In genomic region chr5:74092481-74092832, GRCm38 (mm10) we compare ENCODE assay signal across 8 mouse cellular contexts. TPM values are rescaled to one million over a fixed set of nuclear protein-coding genes. Genes with fewer than 3 reads are reported as not detected.
DNase-seq lines count a peak whose midpoint lies in the region; ATAC-seq and TF ChIP-seq lines count a peak whose summit lies in the region.

No protein-coding gene starts in this region.

- H3K4me2 ChIP-seq in heart, embryonic 12.5 days, result peak overlapping the region; percentile 72
- H3K4me2 ChIP-seq in forebrain, embryonic 16.5 days (ENCODE audit: low read length), result peak overlapping the region; percentile 87

- H3K36me3 ChIP-seq in heart, embryonic 12.5 days, result peaks cover 36% of the 10 kb centered on the region
- H3K36me3 ChIP-seq in ES-E14 (ENCODE audit: control insufficient read depth, insufficient read depth, low read length, poor library complexity, severe bottlenecking), result peaks cover 24% of the 10 kb centered on the region
- peaks cover 4% of the 10 kb centered on the region; the same call in 1 of the 2 replicates for H3K36me3 ChIP-seq in forebrain, embryonic 16.5 days (ENCODE audit: control insufficient read depth, insufficient read depth)
- no peaks in the 10 kb centered on the region for H3K36me3 ChIP-seq in macrophage (ENCODE audit: inconsistent target)

- H3K27me3 ChIP-seq in heart, embryonic 12.5 days (replicated peaks), result no peaks in the 10 kb centered on the region
- no peaks in the 10 kb centered on the region for H3K27me3 ChIP-seq in forebrain, embryonic 16.5 days (replicated peaks; ENCODE audit: control insufficient read depth, insufficient read depth, low read length)

- ATAC-seq in heart, embryonic 12.5 days (ENCODE audit: insufficient number of reproducible peaks, low FRiP score), result peak; percentile 1; the same call in 1 of the 2 replicates
- no peak; the same call in 1 of the 2 replicates for ATAC-seq in forebrain, embryonic 16.5 days

- H3K27ac ChIP-seq in heart, embryonic 12.5 days (ENCODE audit: poor library complexity, severe bottlenecking), result peak overlapping the region; percentile 61
- peak overlapping the region; percentile 68; the same call in 1 of the 2 replicates for H3K27ac ChIP-seq in ES-E14 (ENCODE audit: insufficient read depth, low read depth, low read length, poor library complexity, severe bottlenecking)
- H3K27ac ChIP-seq in forebrain, embryonic 16.5 days (ENCODE audit: low read length), result no peak overlapping the region
- no peak overlapping the region for H3K27ac ChIP-seq in macrophage

- no peaks in the 10 kb centered on the region; the same call in 1 of the 2 replicates for H3K9me3 ChIP-seq in heart, embryonic 12.5 days (replicated peaks)
- no peaks in the 10 kb centered on the region for H3K9me3 ChIP-seq in ES-E14 (ENCODE audit: control insufficient read depth, insufficient read depth, low read depth, low read length)
- no peaks in the 10 kb centered on the region for H3K9me3 ChIP-seq in forebrain, embryonic 16.5 days (ENCODE audit: control insufficient read depth, low read length)

- peak overlapping the region; percentile 79 for H3K4me3 ChIP-seq in heart, embryonic 12.5 days
- H3K4me3 ChIP-seq in ES-E14 (ENCODE audit: insufficient read depth in 1 of 2, low read depth in 1 of 2, low read length in 2 of 2, poor library complexity in 1 of 2, severe bottlenecking in 1 of 2) (peak overlapping the region; percentile 27 to 56), macrophage (ENCODE audit: inconsistent target) (peak overlapping the region; percentile 53)
- peak overlapping the region; percentile 52 for H3K4me3 ChIP-seq in forebrain, embryonic 16.5 days (replicated peaks; ENCODE audit: low read length)

- peaks cover 16% of the 10 kb centered on the region for H3K4me1 ChIP-seq in heart, embryonic 12.5 days (replicated peaks)
- peaks cover 0 to 1% of the 10 kb centered on the region in 2 experiments; a peak in 2 of 4 replicates for H3K4me1 ChIP-seq in ES-E14 (ENCODE audit: control insufficient read depth in 2 of 2, insufficient read depth in 2 of 2, low read length in 2 of 2, poor library complexity in 1 of 2)
- H3K4me1 ChIP-seq in forebrain, embryonic 16.5 days (replicated peaks; ENCODE audit: control insufficient read depth, insufficient read depth, low read length), result peaks cover 14% of the 10 kb centered on the region

- 44% methylated on average over 4 of the region's 4 CpGs for WGBS in heart, embryonic 12.5 days
- WGBS in forebrain, embryonic 16.5 days, result 43% methylated on average over 4 of the region's 4 CpGs
- 40% methylated on average over 4 of the region's 4 CpGs for WGBS in macrophage (ENCODE audit: missing documents)

- no peak for DNase-seq in heart, adult 9 months (ENCODE audit: low spot score in 2 of 2)
- DNase-seq in ES-E14 (ENCODE audit: low read depth, low spot score), result no peak
- no peak for DNase-seq in cerebellum, adult 18-20 months
- DNase-seq in testis, postnatal 10 days (ENCODE audit: low spot score), result no peak
- DNase-seq in gastrocnemius, postnatal 10 days, result no peak

- no peak overlapping the region; the same call in 1 of the 2 replicates for H3K9ac ChIP-seq in heart, embryonic 12.5 days
- peak overlapping the region; percentile 70; the same call in 1 of the 2 replicates for H3K9ac ChIP-seq in ES-E14 (ENCODE audit: insufficient read depth, low read depth, low read length, poor library complexity, severe bottlenecking)
- H3K9ac ChIP-seq in forebrain, embryonic 16.5 days (replicated peaks; ENCODE audit: low read depth, low read length), result peak overlapping the region; percentile 55

- H3K79me2 ChIP-seq in macrophage (ENCODE audit: inconsistent target), result peaks cover 7% of the 10 kb centered on the region; the same call in 1 of the 2 replicates

- in situ Hi-C loops in ES-E14 (cut with MboI; ENCODE audit: low sequenced_read_pairs in 2 of 2, unreplicated experiment in 2 of 2), result no loop called here

TF ChIP-seq in ES-E14, 5 proteins besides CTCF, POLR2A, EP300 and RAD21:
- peak; percentile 22; the same call in 1 of the 2 replicates for TF ChIP-seq HCFC1 (IDR thresholded peaks at IDR 0.05; ENCODE audit: borderline replicate concordance, insufficient read depth, low read length)
- TF ChIP-seq ZNF384 (IDR thresholded peaks at IDR 0.05; ENCODE audit: low read depth, low read length), result no peak

RNA-seq across cellular contexts. Expression of gene Usp46, which starts 24.2 kb away (rescaled TPM):
- polyA plus RNA-seq in heart, embryonic 12.5 days (2016; fragmentation: Nextera tagmentation; extraction: Ambion mirVana), result 41.4 and 44.7 TPM in 2 replicates
- total RNA-seq in ES-E14 (2012; rRNA removed), result 10.5 and 13.8 TPM in 2 replicates
- polyA plus RNA-seq in forebrain, embryonic 16.5 days (2015; fragmentation: Nextera tagmentation; extraction: Ambion mirVana), result 32.5 and 35.1 TPM in 2 replicates
- 10 to 100 TPM in 7 of 26 experiments, 1 to 10 TPM in 17, under 1 TPM in 2; 0.44 to 11.8 (median 8.1) TPM for total RNA-seq in macrophage (2018; cell fraction: chromatin; rRNA removed)
- 1 to 10 TPM; 4.8 to 9.4 (median 7.2) TPM for total RNA-seq in macrophage (2018; cell fraction: cytosol; rRNA removed)
- 10 to 100 TPM in 3 of 26 experiments, 1 to 10 TPM in 23; 2.1 to 16.1 (median 5.7) TPM for total RNA-seq in macrophage (2018; cell fraction: nucleus; rRNA removed)
- 4.6 to 10.2 TPM (median 6.1 TPM) in 3 replicates for polyA plus RNA-seq in macrophage (2018)
- 10 to 100 TPM; 21.7 to 21.8 TPM for total RNA-seq in gastrocnemius, postnatal 10 days (2021)

Comparison
In these comparisons a context has a peak if more than half of its experiments do, and no peak if none do; other contexts are left out.
1. H3K27ac ChIP-seq: peak in heart, embryonic 12.5 days (single experiment) and ES-E14 (single experiment); none in forebrain, embryonic 16.5 days (single experiment) and macrophage (single experiment).
2. Peak in every context shown above with its lines, with median percentiles within 50 percentile points of each other: H3K4me3 ChIP-seq.